Mouse (Mus musculus): ENCODE measurements around the gene Allc. TPM values are rescaled to one million over a fixed set of nuclear protein-coding genes. Genes with fewer than 3 reads are reported as not detected.

Gene Allc
- polyA plus RNA-seq, 2 experiments from 2014 or later = not detected

DNA sequence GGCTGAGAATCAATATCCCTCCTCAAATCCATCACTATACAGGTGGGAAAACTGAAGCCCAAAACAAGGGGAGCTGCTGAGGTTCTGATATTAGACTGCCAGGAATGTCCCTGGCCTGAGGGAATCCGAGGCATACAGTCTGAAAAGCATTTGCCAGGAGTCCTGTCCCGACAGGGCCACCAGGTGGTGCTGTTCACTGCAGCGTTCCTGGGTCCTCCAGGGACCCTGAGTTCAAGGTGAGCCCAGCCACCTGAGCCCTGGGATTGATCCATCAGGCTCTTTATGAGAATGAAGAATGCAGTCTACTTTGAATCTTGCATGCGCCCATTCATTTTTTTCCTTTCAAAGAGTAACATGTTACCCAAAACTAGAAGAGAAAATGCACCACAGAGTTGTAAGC is 3.2 kb downstream of the Allc start:
- ATAC-seq = no peak

DNA sequence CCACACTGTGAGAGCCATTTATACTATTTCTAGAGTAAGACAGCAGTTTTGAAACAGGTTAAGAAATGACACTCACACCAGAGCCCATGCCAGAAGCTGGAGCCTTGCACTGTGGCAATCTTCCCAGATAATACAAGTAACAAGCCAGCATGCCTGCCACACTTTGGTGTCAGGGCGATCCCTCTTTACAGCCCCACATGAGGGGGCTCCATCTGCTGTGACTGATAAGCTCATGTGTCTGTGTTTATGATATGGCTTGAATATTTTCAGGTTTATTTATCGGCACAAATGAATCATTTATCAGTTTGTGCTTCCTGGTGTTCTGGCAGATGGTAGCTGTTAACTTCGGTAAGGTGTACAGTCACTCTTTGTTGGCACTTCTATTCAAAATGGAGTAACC is 4.2 kb downstream of the Allc start:
- ATAC-seq = no peak

DNA sequence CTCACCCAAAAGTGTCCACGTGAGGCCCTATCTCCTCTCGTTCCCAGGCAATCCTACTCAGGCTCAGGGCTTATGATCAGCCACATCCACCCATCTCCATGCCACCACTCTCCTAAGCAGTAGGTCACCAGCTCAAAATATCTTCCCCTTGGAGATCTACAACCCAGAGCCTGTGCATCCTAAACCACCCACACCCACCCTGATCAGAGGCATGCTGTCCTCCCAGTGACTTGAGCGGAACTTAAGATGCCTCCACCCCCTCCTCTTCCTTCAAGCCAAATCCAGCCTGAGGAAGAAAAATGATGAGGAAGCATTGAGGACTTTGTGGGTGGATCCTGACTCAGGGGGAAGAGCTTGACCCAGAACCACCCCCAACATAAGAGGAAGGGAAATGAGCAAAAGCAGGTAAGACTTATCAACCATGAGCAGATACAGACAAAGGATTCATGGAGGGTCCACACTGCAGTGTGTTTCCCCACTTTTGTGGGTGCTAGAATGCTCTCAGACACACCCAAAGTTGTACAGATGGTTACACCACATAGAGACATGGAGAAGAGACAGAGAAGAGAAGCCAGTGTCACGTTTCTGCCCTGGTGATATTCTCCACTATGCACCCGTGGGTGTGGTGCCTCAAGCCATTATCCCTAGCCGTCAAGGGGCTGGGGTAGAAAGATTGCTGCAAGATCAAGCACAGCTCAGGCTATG is 6.8 kb downstream of the Allc start:
- ATAC-seq = no peak

DNA sequence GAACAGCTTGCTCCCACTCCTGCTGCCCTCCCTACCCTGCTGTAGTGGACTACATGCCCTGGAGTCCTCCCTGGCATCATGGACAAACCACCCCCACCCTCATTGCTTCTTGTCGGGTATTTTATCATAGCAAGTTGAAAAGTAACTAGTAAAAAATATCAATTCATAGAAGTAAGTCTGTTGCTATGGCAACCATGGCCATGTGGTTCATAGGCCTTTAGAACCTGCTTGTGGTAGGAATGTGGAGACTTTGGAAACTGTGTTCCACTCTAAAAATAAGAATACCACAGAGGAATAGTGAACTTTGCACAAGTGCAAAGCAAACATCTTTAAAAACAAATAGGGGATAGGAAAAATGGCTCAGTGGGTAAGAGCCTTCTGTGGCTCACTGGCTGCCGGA is 10.1 kb downstream of the Allc start:
- ATAC-seq = no peak

DNA sequence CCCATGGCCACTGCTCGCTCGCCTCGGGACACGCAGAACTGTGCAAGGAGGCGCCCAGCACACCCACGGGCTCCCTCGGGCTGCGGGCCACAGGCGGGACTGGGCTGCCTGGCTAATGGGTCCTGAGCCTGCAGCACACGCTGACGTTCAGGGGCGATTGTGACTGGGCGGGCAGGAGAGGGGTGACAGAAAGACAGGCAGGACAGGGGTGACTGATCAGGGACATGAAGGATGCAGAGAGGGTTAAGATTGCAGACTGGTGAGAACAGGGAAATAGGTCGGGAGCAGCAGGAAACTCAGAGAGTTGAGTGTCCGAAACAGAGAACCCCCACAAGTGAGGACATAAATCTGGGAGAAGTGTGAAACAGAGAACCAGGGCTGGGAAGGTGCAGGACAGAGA is 30.0 kb downstream of the Allc start, which contains the start of gene Dcdc2c:
TSS of gene Dcdc2c (minus strand) at position 101 of the 400 bp plus-strand sequence.
- no peak for ATAC-seq

DNA sequence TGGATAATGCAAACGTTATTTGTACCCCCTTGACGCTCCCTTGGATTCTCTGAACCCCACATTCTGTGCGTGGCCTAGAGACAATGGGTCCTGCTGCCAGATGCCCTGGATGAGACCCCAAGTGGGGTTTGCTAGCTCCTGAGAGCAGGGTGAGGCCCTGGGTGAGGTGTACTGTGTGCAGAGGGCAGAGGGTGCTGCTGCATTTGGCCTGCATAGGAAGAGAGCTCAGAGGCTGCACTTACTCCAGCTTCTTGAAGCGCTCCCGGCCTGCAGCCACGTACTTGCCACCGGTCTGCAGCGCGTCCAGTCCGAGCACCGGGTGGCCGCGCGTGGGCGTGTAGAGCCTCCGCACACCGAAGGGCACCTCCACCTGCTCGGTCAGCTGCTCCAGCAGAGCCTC is 30.5 kb downstream of the Allc start:
- ATAC-seq = no peak

DNA sequence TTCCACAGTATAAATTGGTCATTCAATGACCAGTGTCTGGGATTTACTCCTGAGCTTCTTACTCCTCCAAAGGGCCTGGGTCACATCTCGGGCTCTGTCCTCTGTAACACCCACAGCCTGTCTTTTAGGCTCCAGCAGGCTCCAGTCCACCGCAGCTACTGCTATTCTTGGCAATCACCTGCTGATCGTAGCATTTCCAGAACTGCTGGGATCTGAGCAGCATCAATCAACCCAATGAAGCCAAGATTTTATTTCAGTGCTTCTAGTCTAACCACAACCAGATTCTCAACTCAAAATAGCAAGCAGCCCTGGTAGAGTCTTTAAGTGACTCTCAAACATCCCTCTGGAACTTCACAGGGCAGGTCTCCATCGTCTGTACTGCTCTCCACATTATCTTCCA is 33.4 kb downstream of the Allc start:
- no peak for ATAC-seq

DNA sequence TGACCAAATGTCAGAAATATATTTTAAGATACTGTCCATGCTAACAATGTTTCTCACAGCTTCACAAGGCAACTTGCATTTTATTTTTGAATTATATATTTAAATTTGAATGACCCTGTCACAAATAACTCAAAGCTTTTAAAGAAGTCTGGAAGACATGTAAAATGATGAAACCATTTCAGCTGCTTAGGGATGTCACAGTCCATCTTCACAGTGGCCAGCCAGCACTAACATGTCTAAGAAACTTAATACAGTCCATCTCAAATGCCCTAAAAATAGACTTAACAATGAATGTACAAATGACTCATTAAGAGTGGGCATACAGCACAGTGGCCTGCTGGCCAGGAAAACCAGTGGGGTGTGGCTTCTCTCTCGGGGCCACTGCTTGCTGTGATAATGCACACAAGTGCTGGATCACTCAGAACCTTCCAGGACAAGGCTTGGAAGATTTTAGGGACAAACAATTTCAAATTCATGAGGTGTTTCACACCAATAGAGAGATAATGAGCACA is 68.0 kb downstream of the Allc start:
- ATAC-seq = no peak

DNA sequence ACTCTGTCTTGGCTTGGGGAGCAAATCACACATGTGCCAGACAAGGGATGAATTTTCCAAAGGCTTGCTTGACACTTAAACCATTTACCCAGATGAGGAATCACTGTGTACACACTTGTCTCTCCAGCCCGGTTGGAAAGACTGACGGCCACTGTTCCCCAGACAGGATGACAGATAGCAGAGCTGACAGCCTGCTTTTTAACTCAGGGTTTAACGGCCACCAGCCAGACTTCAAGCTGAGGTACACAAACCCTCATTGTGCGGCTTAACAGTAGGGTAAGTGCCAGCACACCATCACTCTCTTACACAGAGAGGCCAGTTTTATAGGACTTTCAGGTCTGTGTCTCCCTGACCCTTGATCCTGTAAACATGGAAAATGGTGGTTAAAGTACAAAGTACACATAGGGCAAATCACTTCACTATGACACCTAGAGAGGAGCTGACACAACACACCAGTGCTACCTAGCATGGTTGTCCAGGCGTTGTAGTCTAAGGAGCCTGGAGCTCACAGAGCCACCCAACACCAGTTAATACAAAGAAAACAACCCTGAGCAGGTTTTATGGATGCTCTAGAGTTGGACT is 72.5 kb downstream of the Allc start:
- ATAC-seq = no peak

Other genes starting within 250 kb of the Allc start
- gene Dcdc2c, start 30.1 kb downstream of the Allc start, polyA plus RNA-seq (2017; shearing (Covaris generic)) = not detected
- gene Colec11, start 40.9 kb upstream of the Allc start, polyA plus RNA-seq (2017; shearing (Covaris generic)) = not detected
- 1,000 to 10,000 TPM; 2,235 to 2,763 TPM for gene Rps7, start 53.4 kb upstream of the Allc start, polyA plus RNA-seq (2017; shearing (Covaris generic))
- 10 to 100 TPM; 31.1 to 47.1 TPM for gene Rnaseh1, start 67.1 kb upstream of the Allc start, polyA plus RNA-seq (2017; shearing (Covaris generic))
- 10 to 100 TPM; 34.6 to 37.7 TPM for gene Adi1, start 92.7 kb upstream of the Allc start, polyA plus RNA-seq (2017; shearing (Covaris generic))
- 10 to 100 TPM; 44.8 to 63.7 TPM for gene Trappc12, start 167.9 kb upstream of the Allc start, polyA plus RNA-seq (2017; shearing (Covaris generic))
- gene Eipr1, start 169.3 kb upstream of the Allc start, polyA plus RNA-seq (2017; shearing (Covaris generic)) = 10 to 100 TPM; 40.1 to 54.7 TPM

Data from CD4-positive, CD25-positive, alpha-beta regulatory T cell, adult 4 months (primary cell).